Mouse (Mus musculus): ENCODE measurements around the gene Rab27a. TPM values are rescaled to one million over a fixed set of nuclear protein-coding genes. Genes with fewer than 3 reads are reported as not detected.
A peak's percentile ranks its signal among the peaks of the same experiment; 100 is the strongest.
"Not testable (repeated sequence)": the region's sequence is repeated elsewhere in the genome, so short reads cannot be mapped to it uniquely, and the experiment has no call there.

Rab27a gene
- total RNA-seq, 2 experiments from 2014 or later: 8.3 to 9.1 TPM

- no peak for DNase-seq (ENCODE audit: low spot score in 2 of 2)
Measured at GRCm38 (mm10) chr9:73045204-73045603, 550 bp downstream of the Rab27a start.

- no peak for DNase-seq (ENCODE audit: low spot score in 2 of 2)
Measured at GRCm38 (mm10) chr9:73045711-73046110, 1.1 kb downstream of the Rab27a start.

- DNase-seq (ENCODE audit: low spot score in 2 of 2): no peak
Measured at GRCm38 (mm10) chr9:73047906-73048305, 3.3 kb downstream of the Rab27a start.

GRCm38 (mm10) chr9:73048927-73049326 is 4.3 kb downstream of the Rab27a start:
- no peak for DNase-seq (ENCODE audit: low spot score in 2 of 2)

DNA sequence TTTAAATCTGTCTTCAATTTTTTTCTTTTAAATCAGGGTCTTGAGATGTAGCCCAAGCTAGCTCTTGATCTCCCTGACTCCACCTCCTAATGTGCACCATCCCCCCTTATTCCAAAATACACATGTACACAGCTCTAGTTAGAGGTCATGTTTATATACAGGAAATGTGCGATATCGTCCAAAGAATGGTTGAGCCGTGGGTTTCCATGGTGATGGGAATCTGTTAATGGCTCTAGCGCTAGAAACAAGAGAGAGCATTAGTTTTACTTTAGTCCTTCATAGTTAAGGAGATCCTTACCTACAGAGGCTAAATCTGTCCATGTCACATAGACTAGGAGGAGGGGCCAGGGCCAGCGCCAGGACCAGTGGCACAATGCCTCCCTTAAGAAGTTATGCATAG is 5.2 kb downstream of the Rab27a start:
- no peak for DNase-seq (ENCODE audit: low spot score in 2 of 2)

DNA sequence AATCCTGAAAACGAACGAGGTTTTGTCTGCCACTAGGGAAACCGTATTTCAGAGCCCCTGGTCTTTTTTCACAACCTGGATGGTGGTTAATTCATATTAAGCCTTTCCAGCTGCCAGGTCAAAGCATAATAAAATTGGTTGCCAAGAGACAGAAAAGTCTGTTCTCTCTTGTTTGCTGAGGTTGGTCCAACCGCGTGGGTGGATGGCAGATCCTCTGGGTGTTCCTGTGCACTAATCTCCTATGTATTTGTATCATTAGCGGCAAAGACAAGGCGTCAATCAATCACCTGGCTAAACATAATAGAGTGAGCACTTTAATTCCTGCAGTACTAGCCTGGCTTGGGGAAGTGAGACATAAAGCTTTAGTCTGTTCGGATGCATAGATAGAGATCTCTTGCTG is 6.0 kb downstream of the Rab27a start:
- DNase-seq (ENCODE audit: low spot score in 2 of 2): peak; percentile 29 to 47

DNA sequence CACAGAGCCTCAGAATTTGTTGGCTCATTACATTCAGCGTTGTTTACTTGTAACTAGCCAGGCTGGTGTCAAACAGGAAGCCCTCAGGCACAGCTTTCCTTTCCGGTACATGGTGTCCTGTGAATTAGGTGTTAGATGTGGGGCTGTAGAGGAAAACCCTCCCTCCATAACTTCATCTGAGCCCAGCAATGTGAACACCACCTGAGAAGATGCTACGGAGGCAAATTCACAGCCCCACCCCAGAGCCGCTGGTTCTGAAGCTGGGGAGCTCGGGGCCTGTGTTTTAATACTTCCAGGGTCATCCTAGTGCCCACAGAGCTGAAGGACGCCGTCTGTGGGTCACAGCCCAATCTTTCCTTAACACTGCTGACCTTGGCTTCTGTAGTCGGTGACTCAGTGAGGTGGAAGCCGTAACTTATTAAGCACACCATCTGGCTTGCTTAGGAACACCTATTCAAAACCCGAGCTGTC is 10.8 kb downstream of the Rab27a start:
- DNase-seq (ENCODE audit: low spot score in 2 of 2): no peak

DNA sequence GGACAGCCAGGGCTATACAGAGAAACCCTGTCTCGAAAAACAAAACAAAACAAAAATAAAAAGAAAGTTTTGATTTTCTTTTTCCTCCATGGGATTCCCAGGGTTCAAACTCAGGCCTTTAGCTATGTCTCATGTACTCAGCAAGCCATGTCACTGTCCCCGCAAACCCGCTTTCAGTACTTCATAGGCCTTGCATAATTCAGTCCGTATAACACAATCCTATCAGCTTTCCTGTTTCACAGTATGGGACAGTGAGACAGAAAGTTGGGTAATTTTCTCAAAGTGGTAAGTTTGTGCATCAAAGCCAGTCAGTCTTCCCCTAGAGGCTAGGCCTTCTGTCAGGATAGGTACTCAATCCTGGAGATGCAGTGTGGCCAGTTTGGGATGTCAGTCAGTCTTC is 14.6 kb downstream of the Rab27a start:
- no peak for DNase-seq (ENCODE audit: low spot score in 2 of 2)

DNA sequence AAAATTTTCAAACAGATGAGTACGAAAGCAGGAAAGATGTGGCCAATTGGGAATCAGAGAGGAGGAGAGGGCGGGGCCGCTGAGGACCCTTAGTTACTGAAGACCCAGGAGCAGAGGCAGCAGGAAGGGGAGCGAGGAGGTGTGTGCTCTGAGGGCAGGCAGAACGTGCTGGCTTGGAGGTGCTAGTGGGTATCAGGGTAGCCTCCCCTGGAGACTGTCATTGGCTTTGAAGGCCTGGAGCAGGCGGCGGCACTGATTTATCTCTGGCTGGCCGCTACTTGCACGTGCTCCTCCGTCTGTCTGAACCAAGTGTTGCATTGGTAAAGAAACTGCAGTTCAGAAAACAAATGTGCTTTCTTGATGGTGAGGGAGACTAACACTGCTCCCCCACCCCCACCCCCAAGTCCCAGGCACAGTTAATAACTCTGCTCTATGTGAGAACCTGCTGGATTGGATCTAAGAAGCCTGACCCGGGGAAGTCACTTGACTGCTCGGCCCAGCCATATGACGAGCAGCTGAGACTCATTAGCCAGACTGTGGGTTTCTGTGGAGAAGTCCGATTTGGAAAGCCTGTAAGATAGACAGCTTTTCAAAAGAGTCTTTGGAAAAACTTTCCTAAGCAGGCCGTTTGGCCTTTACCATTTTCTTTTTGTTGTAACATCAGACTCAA is 19.1 kb downstream of the Rab27a start:
- DNase-seq (ENCODE audit: low spot score in 2 of 2): no peak

GRCm38 (mm10) chr9:73067086-73067485 is 22.4 kb downstream of the Rab27a start:
- DNase-seq (ENCODE audit: low spot score in 2 of 2): no peak

DNA sequence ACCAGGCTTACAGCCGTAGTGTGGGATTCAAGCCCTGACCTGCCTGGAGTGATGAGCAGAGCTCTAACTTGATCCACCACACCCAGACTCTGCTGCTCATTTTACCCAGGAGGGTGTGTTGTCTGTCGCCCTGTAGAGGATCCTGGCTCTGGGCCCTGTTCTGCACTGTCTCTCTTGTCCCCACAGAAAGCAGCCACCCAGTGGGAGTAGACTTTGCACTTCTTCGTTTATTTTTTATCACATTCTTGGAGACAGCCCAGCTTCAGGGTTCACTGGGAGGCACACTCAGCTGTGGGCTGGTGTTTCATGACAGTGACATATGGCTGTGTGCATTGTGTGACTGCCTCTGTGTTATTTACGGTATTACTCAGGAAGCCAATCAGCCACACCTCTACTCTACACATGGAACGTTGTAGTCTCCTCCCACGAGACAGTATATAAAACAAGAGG is 23.6 kb downstream of the Rab27a start:
- no peak for DNase-seq (ENCODE audit: low spot score in 2 of 2)

GRCm38 (mm10) chr9:73068688-73069087 is 24.0 kb downstream of the Rab27a start:
- DNase-seq (ENCODE audit: low spot score in 2 of 2): no peak

DNA sequence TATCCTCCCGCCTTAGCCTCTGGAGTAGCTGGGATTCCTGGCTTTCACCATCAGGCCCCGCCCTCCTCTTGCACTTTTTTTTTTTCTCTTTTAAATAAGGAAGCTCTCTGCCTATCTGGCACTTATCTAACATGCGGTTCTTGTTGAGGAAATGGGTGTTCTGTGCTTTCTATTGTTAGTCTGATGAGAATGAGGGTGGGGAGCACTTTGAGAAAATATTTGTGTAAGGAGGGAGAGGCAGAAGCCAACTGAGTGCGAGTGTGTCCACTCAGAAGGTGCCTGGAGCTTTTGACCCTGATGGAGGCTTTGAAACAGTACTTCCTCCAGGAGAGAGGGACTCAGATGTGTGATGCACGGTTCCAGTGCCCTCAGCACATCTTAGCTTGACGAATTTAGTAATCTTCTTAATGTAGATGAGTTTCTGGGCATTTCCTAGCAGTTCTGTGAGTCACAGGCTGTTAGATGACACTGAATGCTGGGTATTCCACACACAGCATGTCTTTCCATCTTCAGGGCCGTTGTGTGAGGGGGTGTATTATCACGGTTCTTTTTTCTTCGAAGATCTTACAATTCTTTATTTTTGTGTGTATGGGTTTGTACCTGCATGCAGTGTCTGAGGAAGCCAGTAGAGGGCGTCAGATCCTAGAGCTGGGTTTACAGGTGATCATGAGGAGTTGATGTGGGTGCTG is 26.5 kb downstream of the Rab27a start:
- no peak for DNase-seq (ENCODE audit: low spot score in 2 of 2)

DNA sequence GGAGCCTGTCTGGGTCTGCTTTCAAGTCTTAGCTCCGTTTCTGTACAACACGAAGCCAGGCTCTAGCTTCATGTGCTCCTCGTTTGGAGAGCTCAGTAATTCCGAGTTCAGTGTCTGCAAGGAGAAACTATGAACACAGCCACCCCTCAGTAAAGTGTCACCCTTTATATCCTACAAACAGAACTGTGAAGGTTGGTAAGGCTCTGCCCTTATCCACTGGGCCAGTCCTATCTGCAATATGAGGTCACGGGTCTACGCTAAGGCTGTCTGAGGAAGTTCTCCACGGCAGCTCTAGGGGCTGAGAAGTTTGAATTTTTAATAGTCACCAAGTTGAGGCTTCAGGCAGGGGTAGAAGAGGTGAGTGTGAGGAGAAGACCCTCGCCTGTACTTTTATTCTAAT is 27.8 kb downstream of the Rab27a start:
- DNase-seq (ENCODE audit: low spot score in 2 of 2): no peak

GRCm38 (mm10) chr9:73073169-73073568 is 28.5 kb downstream of the Rab27a start:
- DNase-seq (ENCODE audit: low spot score in 2 of 2): no peak

DNA sequence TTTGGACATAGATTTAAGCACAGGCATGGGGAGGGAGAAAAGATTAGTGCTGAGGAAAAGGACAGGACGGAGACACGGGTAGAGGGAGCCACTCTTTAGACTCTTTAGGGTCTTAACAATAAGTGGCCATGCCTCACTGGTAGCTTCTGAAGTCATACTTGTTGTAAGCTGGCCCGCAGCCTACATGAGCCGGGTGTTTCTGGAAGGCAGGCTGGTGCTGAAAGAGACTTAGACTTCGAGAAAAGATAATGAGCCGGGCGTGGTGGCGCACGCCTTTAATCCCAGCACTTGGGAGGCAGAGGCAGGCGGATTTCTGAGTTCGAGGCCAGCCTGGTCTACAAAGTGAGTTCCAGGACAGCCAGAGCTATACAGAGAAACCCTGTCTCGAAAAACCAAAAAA is 34.7 kb downstream of the Rab27a start:
- not testable (repeated sequence) for DNase-seq (ENCODE audit: low spot score in 2 of 2)

- no peak for DNase-seq (ENCODE audit: low spot score in 2 of 2)
Measured at GRCm38 (mm10) chr9:73079801-73080325, 35.2 kb downstream of the Rab27a start.

DNA sequence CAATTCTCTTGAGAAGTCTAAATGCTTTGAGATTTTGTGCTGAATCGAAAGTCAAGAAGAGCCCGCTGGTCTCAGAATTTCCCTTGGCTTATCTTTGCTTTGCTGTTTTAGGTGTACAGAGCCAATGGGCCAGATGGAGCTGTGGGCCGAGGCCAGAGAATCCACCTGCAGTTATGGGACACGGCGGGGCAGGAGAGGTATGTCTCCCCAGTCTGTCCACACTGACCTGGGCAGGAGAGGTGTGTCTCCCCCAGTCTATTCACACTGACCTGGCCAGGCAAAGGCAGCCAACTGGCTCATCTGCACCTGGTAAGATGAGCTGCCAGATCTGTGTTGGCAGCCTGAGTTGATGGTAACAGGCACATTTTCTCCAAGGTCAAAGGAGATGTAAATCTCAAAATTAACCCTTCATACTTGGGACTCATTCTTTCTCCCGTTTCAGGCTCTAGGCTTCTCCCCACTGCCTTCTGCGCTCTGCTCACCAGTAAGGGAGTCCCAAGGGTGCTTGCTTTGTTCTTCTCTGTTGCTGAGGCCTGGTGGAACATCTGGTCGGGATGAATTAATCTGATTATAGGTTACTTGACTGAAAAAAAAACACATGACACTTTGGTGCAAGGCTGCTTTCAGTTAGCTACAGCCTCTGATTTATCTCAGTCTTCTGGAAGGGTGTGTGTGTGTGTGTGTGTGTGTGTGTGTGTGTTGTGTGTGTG is 37.8 kb downstream of the Rab27a start:
- DNase-seq (ENCODE audit: low spot score in 2 of 2): no peak

- no peak for DNase-seq (ENCODE audit: low spot score in 2 of 2)
Measured at GRCm38 (mm10) chr9:73083956-73084355, 39.3 kb downstream of the Rab27a start.

DNA sequence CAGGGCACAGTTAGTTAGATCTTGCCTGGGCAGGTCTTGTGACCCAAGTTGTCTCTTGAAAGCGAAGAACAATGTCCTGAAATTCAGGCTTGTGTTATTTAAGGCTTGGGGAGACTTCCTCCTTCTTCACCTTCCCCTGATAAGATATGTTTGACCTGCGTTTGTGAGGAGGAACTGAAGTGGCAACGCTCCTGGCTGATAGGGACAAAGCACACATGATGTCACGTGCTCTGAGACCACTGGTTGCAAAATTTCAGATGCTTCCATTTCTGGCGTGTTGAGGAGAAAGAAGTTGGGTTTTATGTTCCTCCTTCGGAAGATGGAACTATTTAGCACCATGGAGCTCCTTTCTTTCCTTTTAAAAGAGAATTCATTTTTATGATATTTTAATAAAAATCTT is 41.2 kb downstream of the Rab27a start:
- no peak for DNase-seq (ENCODE audit: low spot score in 2 of 2)

DNA sequence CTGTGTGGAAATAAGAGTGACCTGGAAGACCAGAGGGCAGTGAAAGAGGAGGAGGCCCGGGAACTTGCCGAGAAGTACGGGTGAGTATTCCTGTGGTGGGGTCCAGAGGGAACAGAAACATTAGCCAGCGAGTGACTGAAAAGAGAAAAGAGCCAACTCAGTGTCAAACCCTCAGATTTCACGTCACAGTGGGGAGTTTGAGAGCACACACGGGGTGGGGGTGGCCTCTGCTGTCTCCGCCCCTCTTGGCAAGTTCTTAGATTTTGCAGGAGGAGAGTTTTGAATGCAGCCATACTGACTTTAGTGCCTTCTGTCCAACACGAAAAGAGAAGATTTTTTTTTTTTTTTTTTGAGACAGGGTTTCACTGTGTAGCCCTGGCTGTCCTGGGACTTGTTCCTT is 42.5 kb downstream of the Rab27a start:
- DNase-seq (ENCODE audit: low spot score in 2 of 2): no peak

DNA sequence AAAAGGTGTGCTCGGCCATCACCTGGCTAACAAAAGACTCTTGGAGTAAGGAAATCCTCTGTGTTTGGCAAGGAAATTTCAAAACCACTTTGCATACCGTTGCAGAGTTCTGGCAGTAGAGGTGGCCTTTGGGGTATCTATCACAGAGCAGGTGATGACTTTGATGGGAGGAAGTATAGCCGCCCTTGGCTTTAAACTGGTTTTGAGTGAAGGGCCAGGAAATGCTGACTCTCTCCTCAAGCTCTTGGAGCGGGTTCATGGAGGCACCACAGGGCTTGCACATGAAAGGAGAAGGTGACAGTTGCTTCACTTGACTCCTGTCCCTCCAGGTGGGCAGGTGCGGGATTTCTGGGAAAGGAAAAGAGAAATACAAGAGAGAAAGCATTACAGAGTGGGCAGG is 42.9 kb downstream of the Rab27a start:
- no peak for DNase-seq (ENCODE audit: low spot score in 2 of 2)
